Mouse (Mus musculus): Measurements from ENCODE around the gene Nupl1.

DNA sequence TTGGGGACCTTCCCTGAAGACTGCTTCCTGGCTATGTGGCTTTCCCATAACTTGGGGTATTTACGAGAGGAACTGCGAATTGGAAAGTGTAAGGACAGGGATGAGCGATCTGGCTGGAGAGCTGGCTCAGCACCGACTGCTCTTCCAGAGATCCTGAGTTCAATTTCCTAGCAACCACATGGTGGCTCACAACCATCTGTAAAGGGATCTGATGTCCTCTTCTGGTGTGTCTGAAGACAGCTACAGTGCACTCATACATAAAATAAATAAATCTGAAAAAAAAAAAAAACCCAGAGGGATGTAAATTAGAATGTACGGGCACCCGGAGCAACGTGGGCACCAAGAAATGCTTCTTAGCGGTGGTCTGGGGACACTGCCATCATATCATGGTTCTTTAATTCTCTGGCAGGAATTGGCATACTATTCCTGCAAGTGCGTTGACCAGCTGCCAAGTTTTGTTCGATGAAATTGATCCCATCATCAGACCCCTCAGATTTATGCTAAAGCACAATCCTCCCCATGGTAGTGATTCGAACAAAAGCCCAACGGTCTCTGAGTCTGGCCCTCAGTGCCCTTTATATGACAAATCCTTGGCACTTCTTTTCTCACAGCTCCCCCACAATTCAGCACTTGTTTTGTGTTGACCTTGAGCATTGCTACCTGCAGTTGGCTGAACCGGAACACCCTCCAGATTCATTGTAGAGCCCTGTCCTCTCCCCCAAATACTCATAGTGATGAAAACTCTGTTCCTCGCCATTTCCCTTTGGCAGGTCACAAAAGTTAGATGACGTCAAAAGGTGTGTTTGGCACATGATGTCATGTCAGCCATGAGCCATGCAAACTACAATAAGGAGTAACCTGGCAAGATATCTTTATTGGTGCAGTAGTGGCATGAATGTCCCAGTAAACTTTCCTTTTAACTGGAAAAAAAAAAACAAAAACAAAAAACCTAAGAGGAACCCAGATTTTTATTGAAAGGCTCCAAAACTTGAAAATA lies 1.1 kb upstream of the Nupl1 start:
- TF ChIP-seq GATA1 (IDR thresholded peaks at IDR 0.05; ENCODE audit: borderline replicate concordance, low read length), result no peak
- no peak for TF ChIP-seq FLI1 (IDR thresholded peaks at IDR 0.05; ENCODE audit: low read length)

Data from megakaryocyte, embryonic 14.5 days (primary cell).